Mouse (Mus musculus): ENCODE results near the gene Fam216a. TPM values are rescaled to one million over a fixed set of nuclear protein-coding genes. Genes with fewer than 3 reads are reported as not detected.

Fam216a gene
- polyA plus RNA-seq, 1 experiment from 2014 or later, result 66.0 TPM

DNA sequence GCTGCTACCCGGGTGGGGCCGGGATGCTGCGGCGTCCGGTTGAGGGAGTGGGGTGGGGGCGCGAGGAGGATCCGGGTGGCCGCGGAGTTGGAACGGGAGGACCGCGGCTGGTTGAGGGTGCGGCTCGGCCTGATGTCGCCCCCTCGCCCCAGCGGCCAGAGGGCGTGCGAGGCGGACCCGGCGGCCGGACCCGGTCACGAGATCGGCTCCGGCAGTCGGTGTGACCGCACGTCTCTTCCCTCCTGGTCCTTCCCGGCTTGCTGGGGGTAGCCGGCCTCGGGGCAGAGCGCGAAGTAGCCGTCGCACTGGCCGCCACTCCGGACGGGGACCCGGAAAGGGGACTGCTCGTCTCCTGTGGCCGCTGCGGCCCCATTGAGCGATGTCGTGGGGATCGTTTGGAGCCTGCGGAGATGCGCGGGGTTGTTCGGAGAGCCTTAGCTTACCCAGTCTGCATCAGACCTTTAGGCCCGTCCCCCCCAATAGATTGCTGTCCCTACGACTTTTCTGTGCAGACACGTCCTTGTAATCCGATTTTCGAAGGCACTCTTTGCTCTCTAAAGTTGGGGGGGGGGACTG lies 17.6 kb downstream of the Fam216a start:
- WGBS, result 0% methylated on average over 53 of the region's 57 CpGs
- Histone ChIP-seq H3K4me2 (replicated peaks; ENCODE audit: low read depth, low read length) (peak overlapping the region; percentile 68), H3K4me1 (ENCODE audit: insufficient read depth, low read length) (0 out of 2 replicates have a peak, but pooled peaks cover 5% of the 10 kb centered on the region), H3K27ac (ENCODE audit: low read length) (peak overlapping the region; percentile 76), H3K9ac (replicated peaks; ENCODE audit: low read length) (peak overlapping the region; percentile 92), H3K4me3 (ENCODE audit: low read length) (peak overlapping the region; percentile 89), H3K27me3 (ENCODE audit: insufficient read depth, low read length) (no peaks in the 10 kb centered on the region), H3K9me3 (ENCODE audit: low read length) (no peaks in the 10 kb centered on the region), H3K36me3 (ENCODE audit: insufficient read depth, low read length) (peaks cover 5% of the 10 kb centered on the region; the same call in 1 of the 2 replicates)
- peak; percentile 85; the same call in 1 of the 2 replicates for ATAC-seq (ENCODE audit: low FRiP score, low TSS enrichment)

DNA sequence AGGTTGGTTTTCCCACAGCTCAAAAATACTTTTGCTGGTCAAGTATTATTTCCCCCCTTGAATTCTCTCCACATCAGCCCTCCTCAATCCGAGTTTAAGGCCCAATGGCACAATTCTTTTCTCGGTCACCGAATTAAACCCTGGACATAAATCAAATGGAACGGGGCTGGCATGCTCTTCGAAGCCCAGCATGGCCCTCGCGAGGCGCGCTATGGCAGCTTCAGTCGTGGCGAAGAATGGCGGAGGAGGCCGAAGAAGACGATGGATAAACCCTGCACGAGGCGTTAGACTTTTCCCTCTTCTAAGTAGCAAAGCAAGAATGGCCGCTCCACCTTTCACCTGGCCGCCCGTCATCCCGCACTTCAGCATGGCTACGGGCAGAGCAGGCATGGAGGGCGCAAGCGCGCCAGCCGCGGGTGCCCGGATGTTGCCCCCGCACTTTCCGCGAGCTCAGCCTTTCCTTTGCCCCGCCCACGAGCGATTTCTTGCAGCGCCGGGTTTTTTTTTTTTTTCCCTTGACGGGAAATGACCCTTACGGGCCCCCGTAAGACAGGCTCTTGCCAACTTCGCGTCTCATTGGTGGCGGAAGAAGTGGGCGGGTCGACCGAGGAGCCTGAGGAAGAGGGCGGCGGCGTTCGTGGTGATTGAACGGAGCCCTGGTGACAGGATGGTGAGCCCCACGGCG lies 18.2 kb downstream of the Fam216a start, which contains the start of the genes Rad9b and Vps29:
Rad9b (minus strand) TSS at position 427 of the 685 bp plus-strand sequence.
Vps29 (plus strand) TSS at position 563 of the 685 bp plus-strand sequence.
- no peaks in the 10 kb centered on the region for H3K27me3 ChIP-seq (ENCODE audit: insufficient read depth, low read length)
- ATAC-seq (ENCODE audit: low FRiP score, low TSS enrichment), result peak; percentile 95
- peak within 1 kb of the TSS; percentile 92 for H3K9ac ChIP-seq (replicated peaks; ENCODE audit: low read length)
- H3K27ac ChIP-seq (ENCODE audit: low read length), result peak within 1 kb of the TSS; percentile 76
- H3K4me1 ChIP-seq (ENCODE audit: insufficient read depth, low read length), result 0 out of 2 replicates have a peak, but pooled peaks cover 5% of the 10 kb centered on the region
- under 1% methylated on average over 51 of the region's 51 CpGs for WGBS
- peaks cover 2% of the 10 kb centered on the region; the same call in 1 of the 2 replicates for H3K36me3 ChIP-seq (ENCODE audit: insufficient read depth, low read length)
- H3K4me3 ChIP-seq (ENCODE audit: low read length), result peak within 1 kb of the TSS; percentile 89
- peak within 1 kb of the TSS; percentile 71 for H3K4me2 ChIP-seq (replicated peaks; ENCODE audit: low read depth, low read length)
- no peaks in the 10 kb centered on the region for H3K9me3 ChIP-seq (ENCODE audit: low read length)

DNA sequence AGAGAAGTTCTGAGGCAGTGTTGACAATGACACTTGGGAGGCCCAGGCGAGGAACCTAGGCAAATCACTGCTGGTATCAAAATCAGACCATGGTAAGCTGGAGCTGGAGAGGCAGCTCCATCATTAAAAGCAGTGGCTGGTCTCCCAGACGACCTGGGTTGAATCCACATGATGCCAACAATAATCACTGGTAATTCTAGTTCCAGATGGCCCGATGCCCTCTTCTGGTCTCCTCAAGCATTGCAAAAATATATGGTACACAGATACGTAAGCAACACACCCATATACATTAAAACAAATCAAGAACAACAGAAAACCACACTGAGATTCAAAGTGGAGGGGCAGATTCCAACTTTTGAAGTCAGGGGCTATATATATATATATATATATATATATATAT lies 26.4 kb downstream of the Fam216a start:
- Histone ChIP-seq H3K27me3 (ENCODE audit: insufficient read depth, low read length) (no peaks in the 10 kb centered on the region), H3K36me3 (ENCODE audit: insufficient read depth, low read length) (no peaks in the 10 kb centered on the region), H3K27ac (ENCODE audit: low read length) (no peak overlapping the region), H3K9me3 (ENCODE audit: low read length) (peaks cover 3% of the 10 kb centered on the region; the same call in 1 of the 2 replicates), H3K4me3 (ENCODE audit: low read length) (no peak overlapping the region), H3K9ac (replicated peaks; ENCODE audit: low read length) (no peak overlapping the region), H3K4me2 (replicated peaks; ENCODE audit: low read depth, low read length) (no peak overlapping the region), H3K4me1 (ENCODE audit: insufficient read depth, low read length) (no peaks in the 10 kb centered on the region)
- ATAC-seq (ENCODE audit: low FRiP score, low TSS enrichment), result no peak
- WGBS, result 81% methylated on average over 4 of the region's 4 CpGs

DNA sequence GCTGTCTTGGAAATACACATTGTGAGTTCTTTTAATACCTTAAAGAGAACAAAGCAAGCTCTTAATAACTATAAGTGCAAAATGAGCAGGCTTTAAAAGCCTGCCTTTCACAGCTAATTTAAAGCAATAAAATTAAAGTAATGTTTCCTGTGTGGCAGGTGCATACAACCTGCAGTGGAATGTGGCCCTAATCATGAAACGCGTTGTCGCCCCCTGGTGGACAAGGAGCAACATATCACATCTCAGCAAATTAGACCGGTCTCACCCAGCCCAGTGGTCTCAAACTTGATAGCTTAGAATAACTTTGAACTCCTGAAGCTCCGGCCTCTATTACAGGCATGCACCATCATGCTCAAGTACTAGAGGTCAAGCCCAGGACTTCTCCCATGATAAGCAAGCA lies 27.9 kb downstream of the Fam216a start:
- Histone ChIP-seq H3K4me2 (replicated peaks; ENCODE audit: low read depth, low read length) (no peak overlapping the region), H3K9me3 (ENCODE audit: low read length) (peaks cover 3% of the 10 kb centered on the region; the same call in 1 of the 2 replicates), H3K36me3 (ENCODE audit: insufficient read depth, low read length) (no peaks in the 10 kb centered on the region), H3K4me3 (ENCODE audit: low read length) (no peak overlapping the region), H3K9ac (replicated peaks; ENCODE audit: low read length) (no peak overlapping the region), H3K4me1 (ENCODE audit: insufficient read depth, low read length) (no peaks in the 10 kb centered on the region), H3K27me3 (ENCODE audit: insufficient read depth, low read length) (no peaks in the 10 kb centered on the region), H3K27ac (ENCODE audit: low read length) (no peak overlapping the region)
- WGBS, result 6% methylated on average over 5 of the region's 5 CpGs
- ATAC-seq (ENCODE audit: low FRiP score, low TSS enrichment), result no peak

DNA sequence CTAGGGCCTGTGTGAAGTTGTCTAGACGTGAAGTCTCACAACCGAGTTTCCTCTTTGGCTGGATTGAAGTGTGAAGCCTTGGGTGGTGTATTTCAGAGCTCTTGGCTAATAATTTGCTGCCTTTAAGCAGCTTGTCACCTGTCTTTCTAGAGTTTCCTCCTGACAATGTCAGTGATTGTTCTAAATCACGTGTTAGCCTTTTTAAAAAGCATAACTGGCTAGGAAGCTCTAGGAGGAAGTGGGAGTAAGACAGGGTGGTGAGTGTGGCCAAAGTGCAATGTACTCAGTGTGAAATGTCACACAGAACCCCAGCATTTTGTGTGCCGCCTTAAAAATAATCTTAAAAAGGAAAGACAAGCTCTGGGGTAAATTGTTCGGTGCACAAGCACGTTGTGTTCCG lies 28.4 kb downstream of the Fam216a start:
- ATAC-seq (ENCODE audit: low FRiP score, low TSS enrichment), result no peak
- Histone ChIP-seq H3K4me3 (ENCODE audit: low read length) (no peak overlapping the region), H3K9me3 (ENCODE audit: low read length) (peaks cover 3% of the 10 kb centered on the region; the same call in 1 of the 2 replicates), H3K27me3 (ENCODE audit: insufficient read depth, low read length) (no peaks in the 10 kb centered on the region), H3K4me1 (ENCODE audit: insufficient read depth, low read length) (no peaks in the 10 kb centered on the region), H3K4me2 (replicated peaks; ENCODE audit: low read depth, low read length) (no peak overlapping the region), H3K9ac (replicated peaks; ENCODE audit: low read length) (no peak overlapping the region), H3K27ac (ENCODE audit: low read length) (no peak overlapping the region), H3K36me3 (ENCODE audit: insufficient read depth, low read length) (no peaks in the 10 kb centered on the region)
- 53% methylated on average over 7 of the region's 7 CpGs for WGBS

DNA sequence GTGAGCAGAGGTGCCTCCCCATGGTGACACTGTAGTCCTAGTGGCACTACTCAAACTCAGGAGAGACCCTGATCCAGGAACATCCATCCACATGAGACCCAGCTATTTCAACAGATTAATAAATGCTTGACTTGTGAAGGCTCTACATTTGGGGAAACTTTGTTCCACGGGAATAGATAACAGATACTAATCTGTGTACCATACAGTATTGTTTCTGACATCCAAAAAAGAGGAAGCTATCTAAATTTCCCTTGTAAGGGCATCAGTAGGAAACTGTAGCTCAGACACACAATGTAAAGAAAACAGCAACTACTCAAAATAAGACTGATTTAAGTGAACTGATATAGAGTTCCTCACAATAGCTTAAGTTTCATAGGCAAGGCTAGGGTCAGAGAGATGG lies 29.3 kb downstream of the Fam216a start:
- Histone ChIP-seq H3K9me3 (ENCODE audit: low read length) (peaks cover 3% of the 10 kb centered on the region; the same call in 1 of the 2 replicates), H3K9ac (replicated peaks; ENCODE audit: low read length) (no peak overlapping the region), H3K4me2 (replicated peaks; ENCODE audit: low read depth, low read length) (no peak overlapping the region), H3K27me3 (ENCODE audit: insufficient read depth, low read length) (no peaks in the 10 kb centered on the region), H3K4me3 (ENCODE audit: low read length) (no peak overlapping the region), H3K4me1 (ENCODE audit: insufficient read depth, low read length) (no peaks in the 10 kb centered on the region), H3K36me3 (ENCODE audit: insufficient read depth, low read length) (no peaks in the 10 kb centered on the region), H3K27ac (ENCODE audit: low read length) (no peak overlapping the region)
- WGBS, result 74% methylated on average over 1 of the region's 1 CpGs
- no peak for ATAC-seq (ENCODE audit: low FRiP score, low TSS enrichment)

DNA sequence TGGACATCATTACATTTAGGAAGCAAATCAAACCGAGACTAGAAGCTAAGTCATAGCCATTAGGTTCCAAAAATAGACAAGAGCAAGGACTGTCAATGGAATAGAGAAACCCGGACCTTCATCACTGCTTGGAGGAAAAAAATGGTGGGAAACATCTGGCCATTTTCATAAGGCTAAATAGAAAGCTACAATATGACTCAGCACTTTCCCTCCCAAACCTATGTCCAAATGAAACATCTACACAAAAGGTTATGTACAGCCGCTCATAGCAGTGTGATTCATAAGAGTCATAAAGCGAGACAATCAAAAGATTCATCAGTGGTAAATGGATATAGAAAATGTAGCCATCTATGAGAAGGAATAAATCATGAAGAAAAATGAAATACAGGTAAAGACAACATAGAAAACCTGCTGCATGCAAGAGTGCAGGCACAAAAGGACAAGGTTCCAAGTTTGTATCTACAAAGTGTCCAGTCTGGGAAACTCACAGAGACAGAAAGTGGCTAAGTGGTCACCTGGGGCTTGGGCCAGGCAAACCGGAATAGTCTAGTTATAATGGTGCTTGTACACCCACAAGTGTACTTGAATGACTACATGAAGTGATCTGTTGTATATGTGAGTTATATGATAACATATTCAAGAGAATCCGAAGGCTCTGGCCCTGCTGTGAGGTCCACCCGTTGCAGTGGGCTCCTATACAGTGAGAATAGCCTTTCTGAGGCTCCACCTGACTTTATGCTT lies 35.4 kb downstream of the Fam216a start:
- 87% methylated on average over 7 of the region's 7 CpGs for WGBS
- no peak overlapping the region for H3K27ac ChIP-seq (ENCODE audit: low read length)
- no peaks in the 10 kb centered on the region for H3K27me3 ChIP-seq (ENCODE audit: insufficient read depth, low read length)
- H3K9ac ChIP-seq (replicated peaks; ENCODE audit: low read length), result no peak overlapping the region
- no peak overlapping the region for H3K4me3 ChIP-seq (ENCODE audit: low read length)
- H3K36me3 ChIP-seq (ENCODE audit: insufficient read depth, low read length), result no peaks in the 10 kb centered on the region
- H3K4me1 ChIP-seq (ENCODE audit: insufficient read depth, low read length), result no peaks in the 10 kb centered on the region
- no peak overlapping the region for H3K4me2 ChIP-seq (replicated peaks; ENCODE audit: low read depth, low read length)
- no peaks in the 10 kb centered on the region for H3K9me3 ChIP-seq (ENCODE audit: low read length)
- ATAC-seq (ENCODE audit: low FRiP score, low TSS enrichment), result no peak

DNA sequence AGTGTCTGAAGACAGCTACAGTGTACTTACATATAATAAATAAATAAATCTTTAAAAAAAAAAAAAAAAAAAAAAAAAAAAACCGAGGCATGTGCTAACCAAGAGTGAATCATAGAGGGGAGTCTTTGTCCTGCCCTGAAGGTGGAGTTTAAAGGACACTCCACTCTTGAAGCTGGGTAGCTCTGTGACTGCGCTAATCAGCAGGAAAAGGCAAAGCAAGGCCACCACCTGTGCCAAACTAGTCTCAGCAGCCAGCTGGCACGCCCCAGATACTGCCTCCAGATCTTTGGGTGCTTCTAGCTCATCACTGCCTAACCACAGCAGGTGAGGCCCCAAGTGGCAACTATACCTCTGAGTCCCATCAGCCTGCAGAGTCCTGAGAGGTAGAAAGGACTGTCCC lies 37.5 kb downstream of the Fam216a start:
- Histone ChIP-seq H3K4me1 (ENCODE audit: insufficient read depth, low read length) (no peaks in the 10 kb centered on the region), H3K27ac (ENCODE audit: low read length) (no peak overlapping the region), H3K4me3 (ENCODE audit: low read length) (no peak overlapping the region), H3K4me2 (replicated peaks; ENCODE audit: low read depth, low read length) (no peak overlapping the region), H3K27me3 (ENCODE audit: insufficient read depth, low read length) (no peaks in the 10 kb centered on the region), H3K36me3 (ENCODE audit: insufficient read depth, low read length) (no peaks in the 10 kb centered on the region), H3K9me3 (ENCODE audit: low read length) (no peaks in the 10 kb centered on the region), H3K9ac (replicated peaks; ENCODE audit: low read length) (no peak overlapping the region)
- WGBS, result 84% methylated on average over 3 of the region's 3 CpGs
- no peak for ATAC-seq (ENCODE audit: low FRiP score, low TSS enrichment)

DNA sequence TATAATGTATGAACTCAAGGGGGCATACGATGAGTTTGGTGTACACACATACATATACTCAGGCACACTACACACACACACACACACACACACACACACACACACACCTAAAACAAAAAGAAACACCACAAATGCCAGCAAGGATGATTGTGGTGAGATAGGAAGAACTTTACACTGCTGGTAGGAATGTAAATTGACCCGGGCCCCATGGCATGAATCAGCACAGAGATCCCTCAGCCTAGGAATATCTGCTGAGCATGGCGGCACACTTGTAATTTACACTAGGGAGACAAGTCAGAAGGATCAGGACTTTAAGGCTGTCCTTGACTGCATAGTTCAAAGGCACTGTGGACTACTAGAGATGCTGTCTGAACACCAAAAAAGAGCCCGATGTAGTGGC lies 41.9 kb downstream of the Fam216a start:
- Histone ChIP-seq H3K27me3 (ENCODE audit: insufficient read depth, low read length) (no peaks in the 10 kb centered on the region), H3K9ac (replicated peaks; ENCODE audit: low read length) (no peak overlapping the region), H3K36me3 (ENCODE audit: insufficient read depth, low read length) (peaks cover 7% of the 10 kb centered on the region; the same call in 1 of the 2 replicates), H3K27ac (ENCODE audit: low read length) (no peak overlapping the region), H3K4me3 (ENCODE audit: low read length) (no peak overlapping the region), H3K4me2 (replicated peaks; ENCODE audit: low read depth, low read length) (no peak overlapping the region), H3K4me1 (ENCODE audit: insufficient read depth, low read length) (no peaks in the 10 kb centered on the region), H3K9me3 (ENCODE audit: low read length) (no peaks in the 10 kb centered on the region)
- no peak for ATAC-seq (ENCODE audit: low FRiP score, low TSS enrichment)
- WGBS, result 75% methylated on average over 4 of the region's 4 CpGs

All from kidney, embryonic 16.5 days (tissue).